Mouse (Mus musculus) midbrain, embryonic 12.5 days (tissue): ENCODE measurements at regions not wholly inside any gene's neighbourhood (a gene's known extent, or its start where the extent isn't known, plus 50 kb on each side); places are given as distances from the start of the nearest gene placed in this dataset.

Experiments
- ATAC-seq: fragments of 200-750 bp; cut with Nextera tagmentation; 2 replicates; pipeline ENCODE4 v1.8.0; 2017; ENCODE audit warnings: low read depth, moderate TSS enrichment, moderate library complexity; ENCODE audit not compliant: low FRiP score
- H3K27ac ChIP-seq: fragments of 300-500 bp; sonication (generic); replicated peaks from 2 replicates; pipeline ENCODE4 v1.5.1; 2016; ENCODE audit warnings: mild to moderate bottlenecking
- H3K27me3 ChIP-seq: fragments of 300-500 bp; sonication (generic); 2 replicates; pipeline ENCODE4 v1.6.1; 2016; ENCODE audit warnings: mild to moderate bottlenecking
- H3K36me3 ChIP-seq: fragments of 300-500 bp; sonication (generic); 2 replicates; pipeline ENCODE4 v1.6.1; 2016
- H3K4me1 ChIP-seq: fragments of 300-500 bp; sonication (generic); 2 replicates; pipeline ENCODE4 v1.6.1; 2016
- H3K4me2 ChIP-seq: fragments of 300-500 bp; sonication (generic); replicated peaks from 2 replicates; pipeline ENCODE4 v1.6.1; 2016; ENCODE audit warnings: mild to moderate bottlenecking, moderate library complexity
- H3K4me3 ChIP-seq: fragments of 300-500 bp; sonication (generic); 2 replicates; pipeline ENCODE4 v1.5.1; 2016; ENCODE audit warnings: mild to moderate bottlenecking
- H3K9ac ChIP-seq: fragments of 300-500 bp; sonication (generic); replicated peaks from 2 replicates; pipeline ENCODE4 v1.6.1; 2016; ENCODE audit warnings: mild to moderate bottlenecking, moderate library complexity
- H3K9me3 ChIP-seq: fragments of 300-500 bp; sonication (generic); 2 replicates; pipeline ENCODE4 v1.6.1; 2016; ENCODE audit warnings: mild to moderate bottlenecking
- WGBS: fragments of 180-500 bp; shearing (Covaris S2); methylation state at CpG from one replicate; pipeline ENCODE4 v1.1.7; 2016; 5-methylcytosine and 5-hydroxymethylcytosine counted together

DNA sequence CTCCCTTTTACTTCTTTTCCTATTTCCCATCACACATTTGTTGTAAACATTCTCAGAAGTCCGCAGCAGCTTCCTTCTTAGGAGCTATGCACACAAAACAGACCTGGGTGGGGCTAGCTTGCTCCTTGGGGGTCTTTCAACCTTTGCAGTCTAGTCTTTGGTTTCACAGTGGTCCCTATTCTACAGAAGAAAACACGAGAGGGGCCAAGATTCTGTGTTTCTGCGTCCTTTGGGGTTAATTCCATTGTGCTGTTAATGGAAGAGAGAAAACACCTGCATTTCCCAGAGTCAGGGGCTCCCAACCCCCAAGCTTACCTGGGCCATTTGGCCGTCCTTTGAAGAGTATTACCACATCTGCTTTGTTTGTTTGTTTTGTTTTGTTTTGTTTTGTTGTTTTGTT is 154.6 kb downstream of the Mycn start:
- peaks cover 41% of the 10 kb centered on the region for H3K4me1 ChIP-seq
- H3K27ac ChIP-seq: no peak overlapping the region
- no peaks in the 10 kb centered on the region for H3K36me3 ChIP-seq
- H3K4me3 ChIP-seq: no peak overlapping the region
- 21% methylated on average over 4 of the region's 4 CpGs for WGBS
- H3K27me3 ChIP-seq: peaks cover 66% of the 10 kb centered on the region
- no peak overlapping the region for H3K9ac ChIP-seq
- H3K9me3 ChIP-seq: no peaks in the 10 kb centered on the region
- ATAC-seq: no peak
- no peak overlapping the region; the same call in 1 of the 2 replicates for H3K4me2 ChIP-seq

DNA sequence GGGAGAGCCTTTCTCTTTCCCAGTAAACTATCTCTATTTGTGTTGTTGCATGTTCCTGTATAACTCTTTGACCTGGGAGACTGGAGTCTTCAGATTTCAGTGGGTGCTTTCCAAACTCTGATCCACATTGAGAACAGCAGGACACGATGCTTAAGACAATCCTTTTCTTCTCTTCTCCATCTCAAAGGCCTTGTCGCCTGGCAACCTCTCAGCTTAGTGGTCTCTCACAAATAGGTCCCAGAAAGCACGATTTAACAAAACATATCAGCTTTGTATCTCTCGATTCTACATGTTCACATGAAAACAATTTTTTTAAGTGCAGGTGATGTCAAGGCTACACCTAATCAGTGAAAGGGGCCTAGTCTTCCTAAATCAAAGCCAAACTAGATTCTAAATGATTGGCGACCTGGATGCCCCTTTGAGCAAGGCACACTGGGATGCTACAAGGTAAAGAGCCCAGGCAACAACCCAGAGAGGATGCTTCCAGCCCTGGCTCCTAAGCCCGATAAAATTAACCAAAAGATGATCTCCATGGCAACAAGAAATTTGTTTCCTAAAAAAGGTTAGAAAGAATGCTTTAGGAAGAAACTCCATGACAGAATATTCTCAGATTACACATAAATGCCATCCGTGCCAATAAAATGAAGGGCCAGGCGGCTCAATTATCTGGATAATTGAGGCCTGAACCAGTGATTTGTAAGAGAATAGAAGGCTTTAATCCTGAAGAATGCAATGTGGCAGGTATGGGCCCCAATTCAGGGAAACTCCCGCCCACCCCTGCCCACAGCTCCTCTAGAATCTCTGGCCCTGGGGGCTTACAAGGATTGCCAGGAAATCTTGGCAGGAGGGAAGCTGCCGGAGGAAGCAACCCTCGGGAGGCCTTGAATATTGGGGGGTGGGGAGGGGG is 157.8 kb downstream of the Mycn start:
- Histone ChIP-seq H3K4me3 (no peak overlapping the region), H3K4me2 (no peak overlapping the region), H3K9me3 (0 out of 2 replicates have a peak, but pooled peaks cover 6% of the 10 kb centered on the region), H3K4me1 (peaks cover 38% of the 10 kb centered on the region), H3K36me3 (no peaks in the 10 kb centered on the region), H3K27me3 (peaks cover 42% of the 10 kb centered on the region), H3K27ac (no peak overlapping the region), H3K9ac (no peak overlapping the region)
- 10% methylated on average over 11 of the region's 11 CpGs for WGBS
- no peak for ATAC-seq

- WGBS: 96% methylated on average over 5 of the region's 5 CpGs
- no peak overlapping the region for H3K4me3 ChIP-seq
- ATAC-seq: no peak
- no peak overlapping the region for H3K4me2 ChIP-seq
- H3K36me3 ChIP-seq: no peaks in the 10 kb centered on the region
- no peak overlapping the region for H3K27ac ChIP-seq
- H3K9me3 ChIP-seq: 0 out of 2 replicates have a peak, but pooled peaks cover 6% of the 10 kb centered on the region
- peaks cover 24% of the 10 kb centered on the region for H3K27me3 ChIP-seq
- peaks cover 17% of the 10 kb centered on the region for H3K4me1 ChIP-seq
- H3K9ac ChIP-seq: no peak overlapping the region
Measured at GRCm38 (mm10) chr12:12781526-12781925, 160.2 kb downstream of the Mycn start.

DNA sequence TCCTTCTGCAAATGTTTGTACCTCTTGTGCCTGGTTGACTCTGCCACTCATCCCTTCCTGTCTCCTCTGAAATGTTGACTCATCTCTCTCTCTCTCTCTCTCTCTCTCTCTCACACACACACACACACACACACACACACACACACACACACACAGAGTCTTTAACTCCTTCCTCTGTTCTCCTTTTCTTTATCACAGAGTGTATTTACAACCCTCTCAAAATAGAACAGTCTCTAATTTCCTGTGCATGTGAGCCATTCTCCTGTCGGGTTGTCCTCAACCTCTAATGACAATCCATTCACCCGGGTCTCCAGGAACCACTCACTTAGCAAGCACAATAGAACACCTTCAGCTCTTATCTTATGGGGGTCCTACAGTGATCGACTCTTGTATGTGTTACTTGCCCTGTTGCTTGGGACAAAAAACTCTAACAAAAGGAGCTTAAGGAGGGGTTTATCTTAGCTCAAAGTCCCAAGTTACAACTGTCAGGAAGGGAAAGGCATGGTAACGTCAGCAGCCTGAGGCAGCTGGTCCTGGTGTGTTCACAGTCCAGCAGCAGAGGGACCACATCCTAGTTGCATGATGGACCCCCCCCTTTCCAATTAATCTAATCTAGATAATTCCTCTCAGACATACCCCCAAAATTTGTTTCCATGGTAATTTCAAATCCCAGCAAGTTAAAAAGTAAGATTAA is 163.0 kb downstream of the Mycn start:
- WGBS: 27% methylated on average over 4 of the region's 4 CpGs

DNA sequence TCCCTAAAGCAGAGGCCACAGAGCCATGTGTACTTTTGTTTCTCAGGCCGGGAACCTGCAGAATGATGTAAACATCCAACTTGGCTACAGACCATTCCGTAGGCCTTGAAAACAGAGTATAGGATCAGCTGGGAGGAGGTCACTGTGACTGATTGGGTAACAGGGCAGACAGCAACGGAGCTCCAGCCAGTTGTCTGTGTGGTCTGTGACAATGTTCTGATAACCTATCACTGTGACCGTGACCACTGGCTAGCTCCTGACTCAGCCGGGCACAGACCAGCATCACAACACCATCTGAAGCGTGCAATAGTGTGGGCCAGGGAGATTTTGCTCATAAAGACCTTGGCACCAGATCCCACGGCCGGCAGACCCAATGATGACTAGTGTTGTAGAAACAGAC is 164.3 kb downstream of the Mycn start:
- Histone ChIP-seq H3K4me1 (no peaks in the 10 kb centered on the region), H3K9ac (no peak overlapping the region), H3K9me3 (0 out of 2 replicates have a peak, but pooled peaks cover 6% of the 10 kb centered on the region), H3K4me2 (no peak overlapping the region), H3K27me3 (peaks cover 5% of the 10 kb centered on the region; the same call in 1 of the 2 replicates), H3K36me3 (no peaks in the 10 kb centered on the region), H3K4me3 (no peak overlapping the region), H3K27ac (no peak overlapping the region)
- ATAC-seq: no peak
- WGBS: 86% methylated on average over 8 of the region's 8 CpGs

More for the DNA sequence above, 163.0 kb downstream of the Mycn start:
- no peak overlapping the region for H3K27ac ChIP-seq
- ATAC-seq: no peak
- H3K27me3 ChIP-seq: peaks cover 14% of the 10 kb centered on the region; the same call in 1 of the 2 replicates
- 0 out of 2 replicates have a peak, but pooled peaks cover 6% of the 10 kb centered on the region for H3K9me3 ChIP-seq
- no peak overlapping the region for H3K4me2 ChIP-seq
- peaks cover 3% of the 10 kb centered on the region for H3K4me1 ChIP-seq
- no peak overlapping the region for H3K9ac ChIP-seq
- H3K4me3 ChIP-seq: no peak overlapping the region
- no peaks in the 10 kb centered on the region for H3K36me3 ChIP-seq

GRCm38 (mm10) chr12:12776783-12777182 is 164.9 kb downstream of the Mycn start:
- ATAC-seq: no peak
- Histone ChIP-seq H3K4me2 (no peak overlapping the region), H3K27ac (no peak overlapping the region), H3K4me3 (no peak overlapping the region), H3K9ac (no peak overlapping the region), H3K9me3 (0 out of 2 replicates have a peak, but pooled peaks cover 3% of the 10 kb centered on the region), H3K27me3 (peaks cover 4% of the 10 kb centered on the region; the same call in 1 of the 2 replicates), H3K4me1 (no peaks in the 10 kb centered on the region), H3K36me3 (no peaks in the 10 kb centered on the region)
- 84% methylated on average over 6 of the region's 6 CpGs for WGBS

GRCm38 (mm10) chr12:12770970-12771369 is 170.7 kb downstream of the Mycn start:
- 62% methylated on average over 4 of the region's 4 CpGs for WGBS
- no peak overlapping the region for H3K9ac ChIP-seq
- no peak for ATAC-seq
- no peaks in the 10 kb centered on the region for H3K9me3 ChIP-seq
- no peaks in the 10 kb centered on the region for H3K27me3 ChIP-seq
- peaks cover 5% of the 10 kb centered on the region; the same call in 1 of the 2 replicates for H3K4me1 ChIP-seq
- no peak overlapping the region for H3K27ac ChIP-seq
- H3K36me3 ChIP-seq: no peaks in the 10 kb centered on the region
- no peak overlapping the region for H3K4me3 ChIP-seq
- no peak overlapping the region for H3K4me2 ChIP-seq

DNA sequence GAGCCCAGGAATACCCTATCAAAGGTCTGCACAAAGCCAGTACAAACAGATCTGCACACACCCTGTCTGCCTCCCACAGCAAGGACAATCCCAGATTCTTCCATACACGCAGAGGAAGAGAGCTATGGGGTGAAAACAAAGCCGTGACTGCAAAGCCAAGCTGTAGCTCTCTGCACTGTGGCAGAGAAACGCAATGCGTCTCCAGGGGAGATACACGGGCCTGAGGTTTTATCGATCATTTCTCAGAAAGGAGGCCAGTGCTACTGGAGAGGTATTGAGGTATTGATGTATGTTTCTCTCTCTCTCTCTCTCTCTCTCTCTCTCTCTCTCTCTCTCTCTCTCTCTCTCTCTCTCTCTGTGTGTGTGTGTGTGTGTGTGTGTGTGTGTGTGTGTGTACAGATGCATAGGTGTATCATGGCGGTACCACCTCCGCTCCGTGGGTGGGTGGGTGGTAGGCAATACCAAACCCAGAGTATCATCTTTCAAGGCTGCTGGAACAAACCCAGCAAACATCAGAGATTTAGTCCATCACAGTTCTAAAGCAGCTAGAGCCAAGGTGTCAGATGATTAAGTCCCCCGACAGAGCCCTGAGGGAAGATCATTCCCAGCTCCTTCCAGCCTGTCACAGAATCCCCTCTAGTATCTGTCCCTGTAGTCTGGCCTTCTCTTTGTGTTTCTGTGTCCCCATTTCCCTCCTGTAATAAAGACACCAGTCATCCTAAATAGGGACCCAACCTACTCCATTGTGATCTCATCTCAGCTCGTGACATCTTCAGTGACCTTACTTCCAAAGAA is 175.0 kb downstream of the Mycn start:
- Histone ChIP-seq H3K9ac (no peak overlapping the region; the same call in 1 of the 2 replicates), H3K27ac (peak overlapping the region; percentile 64)
- no peak for ATAC-seq

DNA sequence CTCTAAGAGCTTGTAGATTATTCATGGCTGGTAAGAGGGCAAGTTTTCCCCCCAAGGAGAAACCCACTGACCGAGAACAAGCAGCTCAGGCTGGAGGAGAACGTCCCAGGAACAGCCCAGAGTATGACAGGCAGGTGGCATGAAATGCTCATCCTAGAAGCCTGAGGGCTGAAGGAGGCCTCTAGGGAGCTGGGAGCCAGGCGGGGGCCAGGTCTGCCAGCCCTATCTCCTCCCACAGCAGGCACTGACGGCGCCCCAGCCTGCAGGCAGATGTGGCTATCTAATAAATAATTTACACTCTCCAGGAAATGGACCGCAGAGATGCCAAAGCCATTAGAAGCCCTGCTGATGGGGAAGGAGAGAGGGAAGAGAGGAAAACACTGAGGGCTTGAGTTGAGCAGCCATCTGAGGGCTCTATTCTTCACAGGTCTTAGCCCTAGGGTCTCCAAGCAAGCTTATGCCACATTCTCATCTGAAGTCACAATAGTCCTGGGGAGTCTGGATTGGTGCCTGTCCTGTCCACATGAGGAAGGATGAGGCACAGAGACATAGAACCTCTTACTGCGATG is 176.1 kb downstream of the Mycn start:
- ATAC-seq: peak; percentile 57; the same call in 1 of the 2 replicates
- H3K9me3 ChIP-seq: 0 out of 2 replicates have a peak, but pooled peaks cover 3% of the 10 kb centered on the region
- no peaks in the 10 kb centered on the region for H3K27me3 ChIP-seq
- H3K4me2 ChIP-seq: no peak overlapping the region
- H3K36me3 ChIP-seq: no peaks in the 10 kb centered on the region
- no peak overlapping the region; the same call in 1 of the 2 replicates for H3K9ac ChIP-seq
- H3K4me3 ChIP-seq: no peak overlapping the region
- WGBS: 62% methylated on average over 7 of the region's 7 CpGs
- peak overlapping the region; percentile 30; the same call in 1 of the 2 replicates for H3K27ac ChIP-seq
- peaks cover 8% of the 10 kb centered on the region; the same call in 1 of the 2 replicates for H3K4me1 ChIP-seq

More for the DNA sequence above, 175.0 kb downstream of the Mycn start:
- no peaks in the 10 kb centered on the region for H3K27me3 ChIP-seq
- no peaks in the 10 kb centered on the region for H3K9me3 ChIP-seq
- no peak overlapping the region for H3K4me2 ChIP-seq
- no peak overlapping the region for H3K4me3 ChIP-seq
- WGBS: 60% methylated on average over 11 of the region's 11 CpGs
- H3K4me1 ChIP-seq: peaks cover 11% of the 10 kb centered on the region
- H3K36me3 ChIP-seq: no peaks in the 10 kb centered on the region

DNA sequence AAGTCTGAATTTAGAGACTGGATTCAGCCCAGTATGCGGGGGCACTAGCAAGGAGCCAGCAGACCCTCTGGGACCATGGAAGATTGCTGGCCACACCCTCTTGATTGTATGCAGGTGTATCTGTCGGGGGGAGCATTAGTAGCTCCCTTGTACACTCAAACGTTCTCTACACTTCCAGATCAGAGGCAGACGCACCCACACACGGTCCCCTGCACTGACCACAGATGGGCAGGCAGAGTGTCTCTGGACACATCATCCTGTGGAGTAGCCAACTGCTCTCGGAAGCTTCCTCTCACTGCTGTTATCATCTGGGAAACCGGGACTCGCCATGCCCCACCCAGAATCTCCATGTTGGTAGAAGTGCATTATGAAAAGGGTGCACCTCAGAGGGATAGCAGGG is 176.7 kb downstream of the Mycn start:
- Histone ChIP-seq H3K4me1 (peaks cover 8% of the 10 kb centered on the region; the same call in 1 of the 2 replicates), H3K27ac (no peak overlapping the region), H3K36me3 (no peaks in the 10 kb centered on the region), H3K27me3 (no peaks in the 10 kb centered on the region), H3K4me3 (no peak overlapping the region), H3K4me2 (no peak overlapping the region), H3K9ac (no peak overlapping the region), H3K9me3 (0 out of 2 replicates have a peak, but pooled peaks cover 8% of the 10 kb centered on the region)
- 85% methylated on average over 8 of the region's 8 CpGs for WGBS
- peak; percentile 11; the same call in 1 of the 2 replicates for ATAC-seq

DNA sequence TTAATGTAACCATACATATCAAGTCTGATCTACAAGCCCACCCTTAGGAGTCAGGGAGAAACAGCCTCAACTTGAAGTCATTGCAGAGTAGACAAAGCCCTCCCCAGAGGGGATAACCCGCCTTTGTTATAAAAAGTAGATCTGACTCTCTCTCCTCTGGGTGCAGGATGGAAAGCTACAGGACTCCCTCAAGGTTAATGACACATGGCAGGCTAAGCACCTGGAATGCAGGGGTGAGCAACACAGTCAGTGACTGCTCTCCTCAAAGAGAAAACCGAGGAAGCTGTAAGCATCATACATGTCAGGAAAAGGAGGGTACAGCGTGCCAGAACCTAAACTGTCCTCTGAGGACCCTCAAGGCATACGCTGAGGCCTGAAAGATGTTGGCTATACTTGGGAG is 177.1 kb downstream of the Mycn start:
- Histone ChIP-seq H3K27me3 (no peaks in the 10 kb centered on the region), H3K4me2 (no peak overlapping the region), H3K4me3 (no peak overlapping the region), H3K9me3 (0 out of 2 replicates have a peak, but pooled peaks cover 8% of the 10 kb centered on the region), H3K36me3 (no peaks in the 10 kb centered on the region), H3K9ac (no peak overlapping the region), H3K27ac (no peak overlapping the region), H3K4me1 (peaks cover 8% of the 10 kb centered on the region; the same call in 1 of the 2 replicates)
- WGBS: 82% methylated on average over 4 of the region's 4 CpGs
- ATAC-seq: no peak
